Mouse (Mus musculus) midbrain, embryonic 11.5 days (tissue): ENCODE measurements at regions not wholly inside any gene's neighbourhood (a gene's known extent, or its start where the extent isn't known, plus 50 kb on each side); places are given as distances from the start of the nearest gene placed in this dataset.

ENCODE experiments used
- ATAC-seq: fragments of 200-750 bp; cut with Nextera tagmentation; 2 replicates; pipeline ENCODE4 v1.8.0; 2017; ENCODE audit warnings: moderate TSS enrichment, moderate library complexity; ENCODE audit not compliant: low FRiP score
- DNase-seq: peaks from one replicate; pipeline ENCODE4 v3.0.0; 2015; ENCODE audit warnings: low spot score; ENCODE audit errors: missing footprints
- H3K27ac ChIP-seq: fragments of 300-500 bp; sonication (generic); 2 replicates; pipeline ENCODE4 v1.5.1; 2014; ENCODE audit warnings: low read depth, low read length
- H3K27me3 ChIP-seq: fragments of 300-500 bp; sonication (generic); 2 replicates; pipeline ENCODE4 v1.6.1; 2014; ENCODE audit warnings: mild to moderate bottlenecking, low read length, moderate library complexity, mixed read lengths; ENCODE audit not compliant: control insufficient read depth, insufficient read depth
- H3K36me3 ChIP-seq: fragments of 300-500 bp; sonication (generic); 2 replicates; pipeline ENCODE4 v1.6.1; 2014; ENCODE audit warnings: mild to moderate bottlenecking, low read length, moderate library complexity, mixed read lengths; ENCODE audit not compliant: control insufficient read depth, insufficient read depth
- H3K4me1 ChIP-seq: fragments of 300-500 bp; sonication (generic); 2 replicates; pipeline ENCODE4 v1.6.1; 2014; ENCODE audit warnings: low read length; ENCODE audit not compliant: control insufficient read depth, insufficient read depth
- H3K4me2 ChIP-seq: fragments of 300-500 bp; sonication (generic); 2 replicates; pipeline ENCODE4 v1.6.1; 2014; ENCODE audit warnings: mild to moderate bottlenecking, moderate library complexity
- H3K4me3 ChIP-seq: fragments of 300-500 bp; sonication (generic); 2 replicates; pipeline ENCODE4 v1.5.1; 2014; ENCODE audit warnings: low read depth, low read length
- H3K9ac ChIP-seq: fragments of 300-500 bp; sonication (generic); 2 replicates; pipeline ENCODE4 v1.6.1; 2014; ENCODE audit warnings: low read length
- H3K9me3 ChIP-seq: fragments of 300-500 bp; sonication (generic); 2 replicates; pipeline ENCODE4 v1.6.1; 2016; ENCODE audit warnings: low read length; ENCODE audit not compliant: control insufficient read depth
- WGBS: fragments of 180-500 bp; shearing (Covaris S2); extraction: QIAGEN DNeasy Blood & Tissue Kit; methylation state at CpG from one replicate; pipeline ENCODE4 v1.1.7; 2014; 5-methylcytosine and 5-hydroxymethylcytosine counted together

DNA sequence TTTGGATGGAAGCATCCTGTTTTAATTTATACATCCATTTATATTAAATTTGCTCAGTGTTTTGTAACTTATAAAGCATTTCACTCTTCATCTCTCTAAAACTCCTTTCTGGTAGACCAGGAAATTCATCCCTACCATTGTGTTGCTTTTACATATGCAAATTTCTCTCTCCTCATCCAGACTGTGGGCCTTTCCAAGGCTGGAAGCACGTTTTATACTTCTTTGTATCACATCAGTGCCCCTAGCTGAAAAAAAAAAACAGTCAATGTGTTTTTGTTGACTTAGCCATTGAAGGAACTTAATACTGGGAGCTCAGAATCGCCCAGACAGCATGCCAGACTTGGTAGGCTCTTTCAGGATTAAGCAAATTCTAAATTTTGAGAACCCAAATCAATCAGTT, 174.9 kb upstream of the Gm6793 start:
- Histone ChIP-seq H3K9ac (no peak overlapping the region), H3K27me3 (no peaks in the 10 kb centered on the region), H3K27ac (peak overlapping the region; percentile 14; the same call in 1 of the 2 replicates), H3K4me1 (no peaks in the 10 kb centered on the region), H3K4me2 (no peak overlapping the region), H3K9me3 (no peaks in the 10 kb centered on the region; the same call in 1 of the 2 replicates), H3K36me3 (no peaks in the 10 kb centered on the region), H3K4me3 (no peak overlapping the region)
- ATAC-seq (0 out of 2 replicates have a peak, but pooled peaks have one; percentile 58), DNase-seq (no peak)
- WGBS = 12% methylated on average over 2 of the region's 2 CpGs

DNA sequence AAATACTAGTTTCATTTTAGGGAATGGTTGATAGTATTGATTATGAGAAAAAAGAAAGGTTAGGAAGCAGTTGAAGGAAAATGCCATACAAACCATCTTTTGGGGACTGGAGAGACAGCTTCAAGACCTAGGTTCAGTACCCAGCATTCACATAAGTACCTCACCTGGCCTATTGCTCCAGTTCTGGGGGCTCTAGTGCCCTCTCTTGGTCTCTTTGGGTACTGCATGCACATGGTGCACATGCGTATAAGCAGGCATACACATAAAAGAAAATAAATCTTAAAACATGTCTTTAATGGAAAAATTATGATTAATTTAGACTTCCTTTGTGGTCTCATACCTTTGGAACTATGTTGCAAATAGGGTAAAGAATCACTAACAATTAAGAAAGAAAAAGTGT, 155.3 kb upstream of the Gm6793 start:
- Histone ChIP-seq H3K4me3 (no peak overlapping the region), H3K4me1 (no peaks in the 10 kb centered on the region), H3K9ac (no peak overlapping the region), H3K9me3 (peaks cover 2% of the 10 kb centered on the region; the same call in 1 of the 2 replicates), H3K4me2 (no peak overlapping the region), H3K27ac (no peak overlapping the region), H3K36me3 (no peaks in the 10 kb centered on the region), H3K27me3 (no peaks in the 10 kb centered on the region)
- no peak for ATAC-seq
- DNase-seq = no peak
- WGBS = 97% methylated on average over 1 of the region's 1 CpGs

DNA sequence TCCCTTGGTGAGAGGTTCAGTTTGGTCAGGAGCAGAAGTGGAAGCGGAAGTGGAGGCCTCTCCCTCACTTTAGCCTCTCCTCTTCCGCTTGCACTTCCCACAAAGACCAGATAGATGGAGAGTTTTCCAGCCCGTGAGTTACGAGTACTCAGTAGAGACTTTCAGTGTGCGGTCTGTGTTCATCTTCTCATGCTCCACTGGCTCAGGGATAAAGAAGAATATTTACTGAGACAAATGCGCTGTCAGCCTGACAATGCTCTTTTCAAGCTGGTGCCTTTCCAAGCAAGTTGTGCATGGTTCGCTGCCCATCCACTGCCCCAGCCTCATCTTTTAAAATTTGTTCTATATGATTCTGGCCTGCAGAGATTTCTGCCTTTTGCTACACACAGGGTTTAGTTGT, 141.8 kb upstream of the Gm6793 start:
- WGBS = 38% methylated on average over 7 of the region's 7 CpGs
- Histone ChIP-seq H3K27ac (no peak overlapping the region; the same call in 1 of the 2 replicates), H3K4me3 (no peak overlapping the region), H3K4me1 (peaks cover 3% of the 10 kb centered on the region; the same call in 1 of the 2 replicates), H3K9me3 (no peaks in the 10 kb centered on the region; the same call in 1 of the 2 replicates), H3K36me3 (no peaks in the 10 kb centered on the region), H3K9ac (no peak overlapping the region), H3K27me3 (no peaks in the 10 kb centered on the region), H3K4me2 (no peak overlapping the region)
- ATAC-seq (peak; percentile 48), DNase-seq (no peak)

DNA sequence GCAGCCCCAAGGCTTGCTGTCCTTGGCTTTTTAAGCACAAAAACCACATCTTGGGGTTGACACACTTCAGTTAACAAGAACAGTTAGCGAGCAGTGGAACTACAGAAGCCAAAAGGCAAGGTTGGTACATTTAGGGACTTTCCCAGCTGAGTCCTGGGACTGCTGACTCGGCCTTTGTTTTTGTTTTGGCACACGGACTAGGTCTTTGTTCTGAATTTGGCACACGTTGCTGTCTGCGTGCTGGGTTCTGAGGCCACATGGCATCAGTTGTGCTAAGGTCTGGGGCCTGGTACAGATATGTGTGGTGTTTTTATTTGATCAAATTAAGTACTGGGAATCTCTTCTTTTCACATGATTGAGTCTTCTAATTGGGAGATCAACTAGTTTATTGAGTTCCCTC, 124.1 kb upstream of the Gm6793 start:
- ATAC-seq = no peak
- no peak overlapping the region for H3K4me2 ChIP-seq
- no peaks in the 10 kb centered on the region; the same call in 1 of the 2 replicates for H3K9me3 ChIP-seq
- DNase-seq = peak; percentile 26
- H3K36me3 ChIP-seq = no peaks in the 10 kb centered on the region
- no peak overlapping the region for H3K27ac ChIP-seq
- H3K9ac ChIP-seq = no peak overlapping the region
- WGBS = 75% methylated on average over 5 of the region's 5 CpGs
- no peaks in the 10 kb centered on the region for H3K27me3 ChIP-seq
- H3K4me1 ChIP-seq = no peaks in the 10 kb centered on the region
- no peak overlapping the region for H3K4me3 ChIP-seq

DNA sequence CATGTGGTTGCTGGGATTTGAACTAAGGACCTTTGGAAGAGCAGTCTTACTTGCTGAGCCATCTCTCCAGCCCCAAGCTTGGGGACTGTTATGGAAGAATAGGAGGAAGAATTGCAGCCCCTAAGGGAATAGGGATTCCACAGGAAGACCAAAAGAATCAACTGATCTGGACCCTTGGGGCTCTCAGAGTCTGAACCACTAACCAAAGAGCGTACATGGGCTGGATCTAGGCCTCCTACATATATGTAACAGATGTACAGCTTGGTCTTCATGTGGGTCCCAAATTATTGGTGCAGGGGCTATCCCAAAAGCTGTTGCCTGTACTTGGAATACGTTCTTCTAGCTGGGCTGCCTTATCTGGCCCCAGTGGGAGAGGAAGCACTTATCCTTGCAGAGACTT, 115.4 kb upstream of the Gm6793 start:
- Histone ChIP-seq H3K36me3 (no peaks in the 10 kb centered on the region), H3K4me3 (no peak overlapping the region), H3K27me3 (no peaks in the 10 kb centered on the region), H3K9ac (no peak overlapping the region), H3K4me1 (no peaks in the 10 kb centered on the region), H3K4me2 (no peak overlapping the region), H3K27ac (no peak overlapping the region), H3K9me3 (no peaks in the 10 kb centered on the region)
- DNase-seq = peak; percentile 56
- ATAC-seq = no peak
- 82% methylated on average over 2 of the region's 2 CpGs for WGBS

DNA sequence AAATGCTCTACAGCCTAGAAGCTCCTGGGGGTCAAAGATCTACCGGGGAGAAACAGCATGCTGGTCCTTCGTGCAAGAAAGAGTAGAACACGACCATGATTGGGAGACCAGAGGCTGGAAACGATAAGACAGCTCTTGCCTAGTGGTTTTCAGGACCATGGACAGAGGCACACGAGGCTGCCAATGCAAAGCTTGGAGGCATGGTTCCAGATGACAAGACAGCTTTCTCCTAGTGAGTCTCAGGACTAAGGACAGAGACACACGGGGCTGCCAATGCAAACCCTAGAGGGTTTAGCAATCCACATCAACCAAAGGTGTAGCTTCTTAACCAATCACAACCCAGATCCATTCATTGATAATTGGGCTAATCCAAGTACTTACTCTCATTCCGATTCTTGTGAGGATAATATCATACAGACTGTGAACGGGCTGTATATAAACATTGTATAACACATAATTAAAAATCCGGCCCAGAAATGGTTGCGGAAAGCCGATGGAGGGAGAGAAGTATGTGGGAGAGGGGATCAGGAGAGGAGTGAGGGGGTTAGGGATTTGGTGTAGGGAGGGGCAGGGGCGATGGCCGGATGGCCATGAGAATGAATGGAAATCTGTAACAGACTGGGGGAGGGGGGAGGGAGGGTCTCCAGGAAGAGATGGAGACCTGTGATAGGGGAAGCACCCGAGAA, 114.1 kb upstream of the Gm6793 start:
- DNase-seq = peak; percentile 87
- H3K9ac ChIP-seq = no peak overlapping the region
- H3K4me1 ChIP-seq = no peaks in the 10 kb centered on the region
- no peak overlapping the region for H3K4me2 ChIP-seq
- no peaks in the 10 kb centered on the region for H3K27me3 ChIP-seq
- H3K4me3 ChIP-seq = no peak overlapping the region
- H3K9me3 ChIP-seq = no peaks in the 10 kb centered on the region
- H3K27ac ChIP-seq = no peak overlapping the region
- 0 out of 2 replicates have a peak, but pooled peaks have one; percentile 52 for ATAC-seq
- H3K36me3 ChIP-seq = no peaks in the 10 kb centered on the region
- 54% methylated on average over 14 of the region's 14 CpGs for WGBS

DNA sequence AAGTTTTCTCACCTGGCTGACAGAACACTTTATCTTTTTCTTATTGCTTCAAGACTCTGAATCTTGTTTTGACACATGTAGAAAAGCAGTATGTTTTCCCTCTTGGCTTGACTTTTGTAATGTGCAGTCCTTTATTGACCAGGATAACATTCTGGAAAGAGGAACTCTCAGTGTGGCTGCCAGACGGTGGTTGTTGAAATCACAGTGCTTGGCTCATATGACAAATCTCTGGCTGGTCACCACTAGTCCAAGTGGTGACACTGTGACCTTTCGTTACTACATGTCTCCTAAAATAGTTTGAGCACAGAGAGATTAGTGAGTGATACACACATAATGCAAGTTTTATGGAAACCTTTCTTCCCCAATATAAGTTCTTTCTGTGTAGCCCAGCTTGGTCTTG, 97.1 kb upstream of the Gm6793 start:
- Histone ChIP-seq H3K4me1 (no peaks in the 10 kb centered on the region), H3K4me3 (no peak overlapping the region), H3K27ac (no peak overlapping the region), H3K36me3 (no peaks in the 10 kb centered on the region), H3K9ac (no peak overlapping the region), H3K9me3 (no peaks in the 10 kb centered on the region), H3K4me2 (no peak overlapping the region), H3K27me3 (no peaks in the 10 kb centered on the region)
- WGBS = 78% methylated on average over 2 of the region's 2 CpGs
- DNase-seq = peak; percentile 37
- no peak for ATAC-seq

DNA sequence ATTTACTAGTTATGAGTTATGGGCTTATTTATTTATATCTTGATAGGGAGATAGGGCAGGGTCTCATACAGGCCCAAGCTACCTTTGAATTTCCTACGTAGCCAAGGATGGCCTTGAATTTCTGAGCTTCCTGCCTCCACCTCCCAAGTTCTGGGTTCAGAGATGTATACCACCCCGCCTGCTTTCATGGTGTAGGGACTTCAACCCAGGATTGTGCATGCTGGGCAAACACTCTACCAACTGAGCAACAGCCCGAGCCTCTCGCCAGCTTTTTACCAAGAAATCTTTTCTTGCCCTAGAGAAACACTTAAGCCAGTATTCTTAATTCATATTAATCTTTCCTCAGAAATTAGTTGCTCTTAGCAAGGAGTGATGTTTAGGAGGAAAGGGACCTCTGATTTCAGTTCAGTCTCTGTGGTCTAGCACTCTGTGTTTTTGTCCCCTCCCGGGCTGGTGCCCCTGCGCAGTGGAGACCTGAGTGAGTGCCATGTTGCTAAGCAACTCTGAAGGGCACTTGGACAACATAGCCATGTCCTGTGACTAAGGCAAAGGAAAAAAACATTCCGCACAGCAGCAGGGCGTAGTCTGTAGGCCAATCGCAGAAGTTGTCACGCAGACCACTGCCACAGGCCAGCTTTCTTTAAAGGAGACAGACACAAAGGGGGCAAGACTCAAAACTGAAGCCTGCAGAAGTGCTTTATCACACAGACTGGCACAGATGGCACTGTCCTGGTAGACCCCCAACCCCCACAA, 83.2 kb upstream of the Gm6793 start:
- 69% methylated on average over 10 of the region's 10 CpGs for WGBS
- Histone ChIP-seq H3K27me3 (no peaks in the 10 kb centered on the region), H3K4me1 (peaks cover 3% of the 10 kb centered on the region), H3K4me3 (no peak overlapping the region), H3K27ac (no peak overlapping the region), H3K4me2 (no peak overlapping the region), H3K36me3 (no peaks in the 10 kb centered on the region), H3K9ac (no peak overlapping the region), H3K9me3 (no peaks in the 10 kb centered on the region)
- ATAC-seq (peak; percentile 73), DNase-seq (no peak)

DNA sequence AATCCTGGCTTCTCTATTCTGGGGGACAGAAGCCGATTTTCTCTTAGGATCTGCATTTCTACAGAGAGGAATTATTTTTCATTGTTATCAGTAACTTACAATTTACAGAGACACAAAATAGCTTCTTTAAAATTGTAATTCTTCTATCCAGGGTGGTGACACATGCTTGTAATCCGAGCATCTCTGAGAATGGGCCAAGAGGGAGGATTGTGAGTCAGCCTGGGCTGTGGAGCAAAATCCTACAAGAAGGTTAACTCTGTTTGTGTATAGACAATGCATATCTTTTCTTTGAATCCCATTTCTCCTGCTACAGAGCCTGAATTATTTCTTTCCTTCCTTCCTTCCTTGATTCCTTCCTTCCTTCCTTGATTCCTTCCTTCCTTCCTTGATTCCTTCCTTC, 80.0 kb upstream of the Gm6793 start:
- DNase-seq (no peak), ATAC-seq (no peak)
- H3K9ac ChIP-seq = no peak overlapping the region
- H3K4me1 ChIP-seq = peaks cover 10% of the 10 kb centered on the region
- H3K36me3 ChIP-seq = no peaks in the 10 kb centered on the region
- no peaks in the 10 kb centered on the region for H3K27me3 ChIP-seq
- H3K4me3 ChIP-seq = no peak overlapping the region
- no peak overlapping the region for H3K27ac ChIP-seq
- 87% methylated on average over 2 of the region's 2 CpGs for whole genome bisulfite sequencing
- H3K4me2 ChIP-seq = no peak overlapping the region
- H3K9me3 ChIP-seq = no peaks in the 10 kb centered on the region
